Mouse (Mus musculus): ENCODE data around the gene E2f7.

Gene E2f7

GRCm38 (mm10) chr10:110744686-110745639 lies at the start of gene E2f7:
Gene E2f7 (plus strand): TSS chr10:110745439.
- peak; percentile 97 for DNase-seq (ENCODE audit: low read depth, low spot score)

GRCm38 (mm10) chr10:110701276-110701675 lies 44.0 kb upstream of the E2f7 start:
- DNase-seq (ENCODE audit: low read depth, low spot score): no peak

GRCm38 (mm10) chr10:110705672-110706071 lies 39.6 kb upstream of the E2f7 start:
- DNase-seq (ENCODE audit: low read depth, low spot score): peak; percentile 86

- no peak for DNase-seq (ENCODE audit: low read depth, low spot score)
Measured at GRCm38 (mm10) chr10:110707390-110708113, 37.7 kb upstream of the E2f7 start.

GRCm38 (mm10) chr10:110716887-110717286 lies 28.4 kb upstream of the E2f7 start:
- DNase-seq (ENCODE audit: low read depth, low spot score): no peak

GRCm38 (mm10) chr10:110726431-110726830 lies 18.8 kb upstream of the E2f7 start:
- no peak for DNase-seq (ENCODE audit: low read depth, low spot score)

- peak; percentile 81 for DNase-seq (ENCODE audit: low read depth, low spot score)
Measured at GRCm38 (mm10) chr10:110727816-110728215, 17.4 kb upstream of the E2f7 start.

GRCm38 (mm10) chr10:110733343-110733742 lies 11.9 kb upstream of the E2f7 start:
- DNase-seq (ENCODE audit: low read depth, low spot score): peak; percentile 80

GRCm38 (mm10) chr10:110743701-110744100 lies 1.5 kb upstream of the E2f7 start:
- no peak for DNase-seq (ENCODE audit: low read depth, low spot score)

GRCm38 (mm10) chr10:110744120-110744519 lies 1.1 kb upstream of the E2f7 start:
- no peak for DNase-seq (ENCODE audit: low read depth, low spot score)

GRCm38 (mm10) chr10:110745640-110746032 lies 397 bp downstream of the E2f7 start:
- no peak for DNase-seq (ENCODE audit: low read depth, low spot score)

- no peak for DNase-seq (ENCODE audit: low read depth, low spot score)
Measured at GRCm38 (mm10) chr10:110749081-110749480, 3.8 kb downstream of the E2f7 start.

GRCm38 (mm10) chr10:110749510-110750305 lies 4.5 kb downstream of the E2f7 start:
- no peak for DNase-seq (ENCODE audit: low read depth, low spot score)

GRCm38 (mm10) chr10:110752849-110753248 lies 7.6 kb downstream of the E2f7 start:
- DNase-seq (ENCODE audit: low read depth, low spot score): no peak

- peak; percentile 40 for DNase-seq (ENCODE audit: low read depth, low spot score)
Measured at GRCm38 (mm10) chr10:110755556-110755955, 10.3 kb downstream of the E2f7 start.

- no peak for DNase-seq (ENCODE audit: low read depth, low spot score)
Measured at GRCm38 (mm10) chr10:110756271-110756793, 11.1 kb downstream of the E2f7 start.

- peak; percentile 83 for DNase-seq (ENCODE audit: low read depth, low spot score)
Measured at GRCm38 (mm10) chr10:110760552-110760951, 15.3 kb downstream of the E2f7 start.

- DNase-seq (ENCODE audit: low read depth, low spot score): peak; percentile 53
Measured at GRCm38 (mm10) chr10:110762134-110762884, 17.1 kb downstream of the E2f7 start.

GRCm38 (mm10) chr10:110763416-110763815 lies 18.2 kb downstream of the E2f7 start:
- DNase-seq (ENCODE audit: low read depth, low spot score): no peak

GRCm38 (mm10) chr10:110769538-110769937 lies 24.3 kb downstream of the E2f7 start:
- DNase-seq (ENCODE audit: low read depth, low spot score): no peak

GRCm38 (mm10) chr10:110773201-110773600 lies 28.0 kb downstream of the E2f7 start:
- no peak for DNase-seq (ENCODE audit: low read depth, low spot score)

All from ZHBTc4 (cell line).